Mouse (Mus musculus) right cerebral cortex, postnatal 25 days (tissue): Measurements from ENCODE around the gene Glipr1l2.
"Not testable (repeated sequence)": the region's sequence is repeated elsewhere in the genome, so short reads cannot be mapped to it uniquely, and the experiment has no call there.

Experiments used
- DNase-seq: peaks from one replicate; pipeline ENCODE4 v3.0.0; 2022

Gene Glipr1l2

DNA sequence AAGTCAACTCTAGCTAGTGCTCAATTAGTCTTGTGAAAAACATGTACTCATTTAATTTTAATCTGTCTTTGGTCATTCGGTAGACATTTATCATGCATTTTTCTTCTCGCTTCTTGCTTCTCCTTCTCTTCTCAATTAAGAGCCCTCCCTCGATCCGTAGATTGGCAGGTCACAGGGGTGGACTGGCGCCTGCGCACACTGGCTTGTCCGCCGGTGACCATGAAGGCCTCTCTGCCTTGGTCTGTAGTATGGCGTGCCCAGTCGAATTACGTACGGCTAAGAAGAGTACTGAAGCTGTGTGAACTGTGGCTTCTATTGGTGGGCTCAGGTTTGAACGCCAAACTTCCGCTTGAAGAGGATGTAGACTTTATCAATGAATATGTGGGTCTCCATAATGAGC is at the start of gene Glipr1l2:
TSS of gene Glipr1l2 (plus strand) at position 198 of the 400 bp plus-strand sequence.
- DNase-seq: no peak

- DNase-seq: not testable (repeated sequence)
Observed at GRCm38 (mm10) chr10:112043523-112043922, 39.6 kb upstream of the Glipr1l2 start.

- DNase-seq: not testable (repeated sequence)
Observed at GRCm38 (mm10) chr10:112044283-112044682, 38.9 kb upstream of the Glipr1l2 start.

DNA sequence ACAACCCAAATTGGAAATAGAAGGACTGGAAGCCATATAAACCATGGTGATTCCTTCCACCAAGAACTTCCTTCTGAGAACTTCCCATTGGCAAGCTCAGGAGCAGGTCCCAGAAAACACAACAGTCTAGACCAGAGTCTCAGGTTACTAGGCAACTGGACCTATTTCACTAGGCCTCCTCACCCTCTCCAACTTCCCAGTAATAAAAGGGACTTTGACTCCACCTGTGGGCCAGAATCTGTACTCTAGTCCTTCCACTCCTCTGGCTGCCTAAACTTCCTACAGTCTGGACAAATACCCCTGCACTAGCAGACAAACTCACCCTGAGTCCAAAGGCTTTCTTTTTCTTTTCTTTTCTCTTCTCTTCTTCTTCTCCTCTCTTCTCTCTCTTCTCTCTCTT is 31.9 kb upstream of the Glipr1l2 start:
- no peak for DNase-seq

DNA sequence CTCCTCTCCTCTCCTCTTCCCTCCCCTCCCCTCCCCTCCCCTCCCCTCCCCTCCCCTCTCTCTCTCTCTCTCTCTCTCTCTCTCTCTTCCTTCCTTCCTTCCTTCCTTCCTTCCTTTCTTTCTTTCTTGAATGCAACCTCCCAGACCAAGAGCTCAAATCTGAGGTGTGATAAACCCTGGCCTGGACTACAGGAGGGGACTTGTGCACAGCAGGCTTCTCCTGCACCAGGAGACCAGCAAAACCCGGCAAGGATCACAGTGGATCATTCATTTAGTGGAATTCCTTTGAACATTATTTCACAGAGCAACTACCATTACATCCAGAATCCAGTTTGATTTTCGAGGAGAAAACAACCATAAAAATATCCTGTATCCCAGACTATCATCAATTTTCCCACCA is 31.2 kb upstream of the Glipr1l2 start:
- DNase-seq: not testable (repeated sequence)

- DNase-seq: peak; percentile 79
Observed at GRCm38 (mm10) chr10:112059702-112060582, 23.2 kb upstream of the Glipr1l2 start, which contains the start of gene Glipr1l1. Glipr1l1 (plus strand) TSS chr10:112060189.

- DNase-seq: not testable (repeated sequence)
Observed at GRCm38 (mm10) chr10:112060583-112060934, 22.6 kb upstream of the Glipr1l2 start.

GRCm38 (mm10) chr10:112080044-112080443 is 3.1 kb upstream of the Glipr1l2 start:
- no peak for DNase-seq

DNA sequence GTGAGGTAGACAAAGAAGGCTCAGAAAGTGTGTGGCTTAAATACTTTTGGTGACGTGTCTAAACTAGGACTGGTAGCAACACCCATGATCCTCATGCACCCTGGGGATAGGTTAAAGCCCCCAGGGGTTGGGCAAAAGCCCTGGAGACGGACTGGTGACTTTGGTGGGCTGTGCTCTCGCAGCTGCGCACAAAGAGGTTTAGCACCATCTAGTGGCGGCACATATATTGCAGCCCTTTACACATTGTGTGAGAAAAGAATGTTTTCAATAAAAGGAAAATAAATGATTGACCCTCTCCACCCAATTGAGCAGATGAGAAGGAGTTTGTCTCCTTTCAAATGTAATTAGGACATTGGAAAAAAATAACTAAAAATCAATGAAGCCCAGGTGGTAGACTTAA is 22.6 kb downstream of the Glipr1l2 start:
- DNase-seq: peak; percentile 9

DNA sequence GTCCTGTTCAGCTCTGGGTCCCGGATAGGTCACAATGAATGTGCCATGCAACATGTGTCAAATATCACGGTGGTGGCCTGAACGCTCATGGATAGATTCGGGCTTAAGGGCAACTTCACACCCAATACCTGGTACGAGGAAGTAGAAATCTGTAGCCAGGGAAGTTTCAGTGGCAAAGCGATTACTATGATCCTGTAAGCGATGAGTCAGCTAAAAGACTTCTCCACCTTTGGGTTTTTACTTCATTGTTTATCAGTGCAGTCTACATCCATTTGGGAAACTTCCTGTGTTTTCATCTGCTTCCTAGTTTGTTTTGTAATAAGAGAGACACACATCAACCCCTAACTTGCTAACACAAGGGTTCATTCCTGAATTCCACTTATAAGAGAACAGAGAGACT is 27.2 kb downstream of the Glipr1l2 start:
- no peak for DNase-seq

DNA sequence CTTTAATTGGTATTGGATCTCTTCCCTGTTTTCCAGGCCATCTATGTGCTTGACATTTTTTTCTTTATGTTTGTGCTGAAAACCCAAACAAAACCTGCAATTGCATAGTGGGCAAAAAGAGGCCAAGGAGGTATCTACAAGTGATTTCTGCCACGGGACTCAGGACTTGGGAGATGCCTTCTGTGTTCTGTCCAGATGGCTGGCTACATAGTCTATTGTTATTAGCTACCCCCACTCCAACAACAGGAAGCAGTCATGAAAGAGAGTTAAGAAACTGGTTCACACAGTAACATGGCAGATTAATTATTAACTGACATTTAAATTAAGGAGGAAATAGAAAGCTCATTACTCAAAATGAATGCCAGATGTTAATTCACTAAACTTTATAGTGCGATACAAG is 41.9 kb downstream of the Glipr1l2 start:
- not testable (repeated sequence) for DNase-seq

- DNase-seq: not testable (repeated sequence)
Observed at GRCm38 (mm10) chr10:112127682-112128230, 44.6 kb downstream of the Glipr1l2 start.

- no peak for DNase-seq
Observed at GRCm38 (mm10) chr10:112132194-112132593, 49.0 kb downstream of the Glipr1l2 start.

DNA sequence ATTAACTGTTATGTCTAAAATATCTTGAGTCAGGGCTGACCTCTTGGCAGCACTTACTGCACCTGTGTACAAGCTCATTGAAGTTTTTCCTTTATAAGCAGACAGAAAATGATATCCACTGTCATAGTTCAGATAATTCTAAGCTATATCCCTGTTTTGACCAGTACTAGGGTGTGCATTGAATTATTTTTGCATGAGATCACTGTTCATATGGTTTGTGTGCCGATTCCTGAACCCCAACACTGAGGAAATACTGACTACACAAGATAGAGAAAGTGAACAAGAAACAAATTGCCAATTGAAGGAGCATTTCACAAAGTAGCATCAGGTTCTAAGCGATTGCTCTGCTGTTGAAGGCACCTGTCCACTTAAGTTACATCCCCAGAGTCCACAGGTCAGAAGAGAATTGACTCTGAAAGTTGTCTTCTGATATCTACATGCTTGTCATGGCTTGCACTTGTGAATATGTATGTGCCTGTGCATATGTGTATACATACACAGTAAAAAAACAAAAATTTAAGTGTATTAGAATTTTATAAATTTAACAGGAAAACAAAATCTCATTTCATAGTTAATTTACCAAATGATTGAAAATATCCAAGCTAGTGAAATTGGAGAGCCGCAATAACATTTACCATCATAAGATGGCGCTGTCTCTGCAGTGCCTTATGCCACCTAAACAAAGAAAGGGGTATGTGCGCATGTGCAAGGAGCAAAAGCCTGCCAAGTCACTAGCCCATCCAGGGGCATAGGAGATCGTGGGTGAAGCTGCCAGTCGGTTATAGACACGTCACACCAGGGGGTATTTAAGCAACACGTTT is 55.1 kb downstream of the Glipr1l2 start:
- DNase-seq: peak; percentile 17

- DNase-seq: no peak
Observed at GRCm38 (mm10) chr10:112138871-112139430, 55.8 kb downstream of the Glipr1l2 start.

- DNase-seq: no peak
Observed at GRCm38 (mm10) chr10:112139834-112140233, 56.7 kb downstream of the Glipr1l2 start.
